Mouse (Mus musculus): ENCODE data around the gene Mfsd12. TPM values are rescaled to one million over a fixed set of nuclear protein-coding genes. Genes with fewer than 3 reads are reported as not detected.

Mfsd12 gene
- total RNA-seq, 1 experiment: 28.7 TPM

- H3K9me3 ChIP-seq (ENCODE audit: control insufficient read depth, insufficient read depth, low read depth, low read length): no peaks in the 10 kb centered on the region
- H3K36me3 ChIP-seq (ENCODE audit: control insufficient read depth, insufficient read depth, low read length, poor library complexity, severe bottlenecking): peaks cover 35% of the 10 kb centered on the region
- TF ChIP-seq HCFC1 (IDR thresholded peaks at IDR 0.05; ENCODE audit: borderline replicate concordance, insufficient read depth, low read length) (no peak), MAFK (IDR thresholded peaks at IDR 0.05; ENCODE audit: insufficient read depth, low read depth, low read length) (no peak), CHD2 (IDR thresholded peaks at IDR 0.05; ENCODE audit: low read depth, low read length) (no peak), ZC3H11A (IDR thresholded peaks at IDR 0.05; ENCODE audit: borderline replicate concordance, low read depth, low read length) (no peak), ZNF384 (IDR thresholded peaks at IDR 0.05; ENCODE audit: low read depth, low read length) (no peak)
- no peak overlapping the region for H3K4me3 ChIP-seq (ENCODE audit: insufficient read depth in 1 of 2, low read depth in 1 of 2, low read length in 2 of 2, poor library complexity in 1 of 2, severe bottlenecking in 1 of 2)
- no peak overlapping the region for H3K27ac ChIP-seq (ENCODE audit: insufficient read depth, low read depth, low read length, poor library complexity, severe bottlenecking)
- DNase-seq (ENCODE audit: low read depth, low spot score): no peak
- peaks cover 0 to 11% of the 10 kb centered on the region in 2 experiments; a peak in 2 of 4 replicates for H3K4me1 ChIP-seq (ENCODE audit: control insufficient read depth in 2 of 2, insufficient read depth in 2 of 2, low read length in 2 of 2, poor library complexity in 1 of 2)
- no peak overlapping the region for H3K9ac ChIP-seq (ENCODE audit: insufficient read depth, low read depth, low read length, poor library complexity, severe bottlenecking)
- in situ Hi-C loops (cut with MboI; ENCODE audit: low sequenced_read_pairs in 2 of 2, unreplicated experiment in 2 of 2): no loop called here
Observed at GRCm38 (mm10) chr10:81387716-81388115, 30.4 kb downstream of the Mfsd12 start.

- peaks cover 35% of the 10 kb centered on the region for H3K36me3 ChIP-seq (ENCODE audit: control insufficient read depth, insufficient read depth, low read length, poor library complexity, severe bottlenecking)
- no peaks in the 10 kb centered on the region for H3K9me3 ChIP-seq (ENCODE audit: control insufficient read depth, insufficient read depth, low read depth, low read length)
- H3K9ac ChIP-seq (ENCODE audit: insufficient read depth, low read depth, low read length, poor library complexity, severe bottlenecking): no peak within 1 kb of the TSS
- no peak for DNase-seq (ENCODE audit: low read depth, low spot score)
- no peak within 1 kb of the TSS for H3K27ac ChIP-seq (ENCODE audit: insufficient read depth, low read depth, low read length, poor library complexity, severe bottlenecking)
- in situ Hi-C loops (cut with MboI; ENCODE audit: low sequenced_read_pairs in 2 of 2, unreplicated experiment in 2 of 2): no loop called here
- TF ChIP-seq HCFC1 (IDR thresholded peaks at IDR 0.05; ENCODE audit: borderline replicate concordance, insufficient read depth, low read length) (no peak), MAFK (IDR thresholded peaks at IDR 0.05; ENCODE audit: insufficient read depth, low read depth, low read length) (no peak), CHD2 (IDR thresholded peaks at IDR 0.05; ENCODE audit: low read depth, low read length) (no peak), ZC3H11A (IDR thresholded peaks at IDR 0.05; ENCODE audit: borderline replicate concordance, low read depth, low read length) (no peak)
- no peak within 1 kb of the TSS for H3K4me3 ChIP-seq (ENCODE audit: insufficient read depth in 1 of 2, low read depth in 1 of 2, low read length in 2 of 2, poor library complexity in 1 of 2, severe bottlenecking in 1 of 2)
- H3K4me1 ChIP-seq (ENCODE audit: control insufficient read depth in 2 of 2, insufficient read depth in 2 of 2, low read length in 2 of 2, poor library complexity in 1 of 2): peaks cover 0 to 16% of the 10 kb centered on the region in 2 experiments; a peak in 2 of 4 replicates
Observed at GRCm38 (mm10) chr10:81388505-81389055, 31.3 kb downstream of the Mfsd12 start, which contains the start of gene Gm48552. TSS of gene Gm48552 (plus strand) at chr10:81389005.

GRCm38 (mm10) chr10:81389373-81389772 lies 32.1 kb downstream of the Mfsd12 start:
- no peak for TF ChIP-seq CHD2 (IDR thresholded peaks at IDR 0.05; ENCODE audit: low read depth, low read length)
- no peak for TF ChIP-seq HCFC1 (IDR thresholded peaks at IDR 0.05; ENCODE audit: borderline replicate concordance, insufficient read depth, low read length)
- no peak for TF ChIP-seq MAFK (IDR thresholded peaks at IDR 0.05; ENCODE audit: insufficient read depth, low read depth, low read length)
- no peak for TF ChIP-seq ZNF384 (IDR thresholded peaks at IDR 0.05; ENCODE audit: low read depth, low read length)
- TF ChIP-seq ZC3H11A (IDR thresholded peaks at IDR 0.05; ENCODE audit: borderline replicate concordance, low read depth, low read length): no peak
- H3K9ac ChIP-seq (ENCODE audit: insufficient read depth, low read depth, low read length, poor library complexity, severe bottlenecking): no peak overlapping the region
- DNase-seq (ENCODE audit: low read depth, low spot score): no peak
- H3K36me3 ChIP-seq (ENCODE audit: control insufficient read depth, insufficient read depth, low read length, poor library complexity, severe bottlenecking): peaks cover 35% of the 10 kb centered on the region
- H3K27ac ChIP-seq (ENCODE audit: insufficient read depth, low read depth, low read length, poor library complexity, severe bottlenecking): no peak overlapping the region
- H3K9me3 ChIP-seq (ENCODE audit: control insufficient read depth, insufficient read depth, low read depth, low read length): no peaks in the 10 kb centered on the region
- H3K4me3 ChIP-seq (ENCODE audit: insufficient read depth in 1 of 2, low read depth in 1 of 2, low read length in 2 of 2, poor library complexity in 1 of 2, severe bottlenecking in 1 of 2): no peak overlapping the region
- in situ Hi-C loops (cut with MboI; ENCODE audit: low sequenced_read_pairs in 2 of 2, unreplicated experiment in 2 of 2): no loop called here
- peaks cover 0 to 19% of the 10 kb centered on the region in 2 experiments; a peak in 2 of 4 replicates for H3K4me1 ChIP-seq (ENCODE audit: control insufficient read depth in 2 of 2, insufficient read depth in 2 of 2, low read length in 2 of 2, poor library complexity in 1 of 2)

GRCm38 (mm10) chr10:81389801-81390677 lies 32.7 kb downstream of the Mfsd12 start:
- Histone ChIP-seq H3K4me1 (ENCODE audit: control insufficient read depth in 2 of 2, insufficient read depth in 2 of 2, low read length in 2 of 2, poor library complexity in 1 of 2) (peaks cover 0 to 19% of the 10 kb centered on the region in 2 experiments; a peak in 2 of 4 replicates), H3K36me3 (ENCODE audit: control insufficient read depth, insufficient read depth, low read length, poor library complexity, severe bottlenecking) (peaks cover 35% of the 10 kb centered on the region), H3K9me3 (ENCODE audit: control insufficient read depth, insufficient read depth, low read depth, low read length) (no peaks in the 10 kb centered on the region), H3K4me3 (ENCODE audit: insufficient read depth in 1 of 2, low read depth in 1 of 2, low read length in 2 of 2, poor library complexity in 1 of 2, severe bottlenecking in 1 of 2) (no peak overlapping the region), H3K9ac (ENCODE audit: insufficient read depth, low read depth, low read length, poor library complexity, severe bottlenecking) (no peak overlapping the region), H3K27ac (ENCODE audit: insufficient read depth, low read depth, low read length, poor library complexity, severe bottlenecking) (no peak overlapping the region)
- TF ChIP-seq ZC3H11A (IDR thresholded peaks at IDR 0.05; ENCODE audit: borderline replicate concordance, low read depth, low read length) (no peak; the same call in 1 of the 2 replicates), HCFC1 (IDR thresholded peaks at IDR 0.05; ENCODE audit: borderline replicate concordance, insufficient read depth, low read length) (no peak), ZNF384 (IDR thresholded peaks at IDR 0.05; ENCODE audit: low read depth, low read length) (no peak), MAFK (IDR thresholded peaks at IDR 0.05; ENCODE audit: insufficient read depth, low read depth, low read length) (no peak), CHD2 (IDR thresholded peaks at IDR 0.05; ENCODE audit: low read depth, low read length) (no peak)
- in situ Hi-C loops (cut with MboI; ENCODE audit: low sequenced_read_pairs in 2 of 2, unreplicated experiment in 2 of 2): no loop called here
- DNase-seq (ENCODE audit: low read depth, low spot score): no peak

Measured in ES-E14 (cell line).